ENCODE assay signal across 11 mouse cellular contexts in the genomic region with DNA sequence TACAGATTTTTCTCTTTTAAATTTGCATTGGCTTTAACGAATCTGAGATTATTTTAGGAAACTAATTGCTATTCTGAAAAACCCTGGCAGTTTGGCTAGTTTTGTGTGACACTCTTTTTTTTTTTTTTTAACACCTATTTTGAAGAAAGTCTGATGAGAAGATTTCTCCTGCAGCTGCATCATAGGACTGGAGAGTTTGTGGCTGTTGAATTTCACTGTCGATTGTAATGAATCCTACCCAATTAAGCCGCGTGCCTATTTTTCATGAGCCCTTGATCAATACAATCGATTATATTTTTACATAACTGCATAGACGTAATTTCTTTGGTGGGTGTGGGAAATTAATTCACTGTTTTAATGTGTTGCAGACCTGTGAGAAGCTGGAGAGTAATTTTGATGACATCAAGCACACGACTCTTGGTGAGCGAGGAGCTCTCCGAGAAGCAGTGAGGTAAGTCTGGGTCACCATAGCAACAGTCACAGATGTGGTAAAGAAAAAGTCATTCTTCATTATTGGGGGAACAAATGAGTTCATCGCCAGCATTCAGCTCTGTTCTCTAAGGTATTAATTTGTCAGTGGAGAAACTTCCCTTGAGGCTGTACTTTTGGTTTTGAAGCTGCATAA.
A peak's percentile ranks its signal among the peaks of the same experiment; 100 is the strongest.
DNase-seq lines count a peak whose midpoint lies in the region; ATAC-seq lines count a peak whose summit lies in the region.
"Had no signal": no experiment of that assay in that cellular context is flagged by ENCODE, and none has a peak within 500 bp of the region (broad histone marks: within the 10 kb centered on the region; RNA-seq: fewer than 3 reads in every experiment).

No protein-coding gene starts in this region.

- no peaks in the 10 kb centered on the region for H3K27me3 ChIP-seq in embryonic facial prominence, embryonic 11.5 days (ENCODE audit: control insufficient read depth, insufficient read depth, low read length)
- no peaks in the 10 kb centered on the region for H3K27me3 ChIP-seq in hindbrain, embryonic 15.5 days
- H3K27me3 ChIP-seq in midbrain, embryonic 16.5 days (ENCODE audit: control insufficient read depth, insufficient read depth, low read depth, low read length) = no peaks in the 10 kb centered on the region
- no peaks in the 10 kb centered on the region for H3K27me3 ChIP-seq in heart, embryonic 10.5 days (ENCODE audit: insufficient read depth, poor library complexity, severe bottlenecking)

- H3K4me1 ChIP-seq in embryonic facial prominence, embryonic 11.5 days (ENCODE audit: control insufficient read depth, insufficient read depth, low read length) = no peaks in the 10 kb centered on the region
- H3K4me1 ChIP-seq in hindbrain, embryonic 15.5 days (replicated peaks) = peaks cover 6% of the 10 kb centered on the region
- peaks cover 6% of the 10 kb centered on the region for H3K4me1 ChIP-seq in midbrain, embryonic 16.5 days (ENCODE audit: control insufficient read depth, insufficient read depth, low read length)
- H3K4me1 ChIP-seq in heart, embryonic 10.5 days = no peaks in the 10 kb centered on the region

- no peaks in the 10 kb centered on the region for H3K9me3 ChIP-seq in embryonic facial prominence, embryonic 11.5 days (replicated peaks; ENCODE audit: control insufficient read depth, low read length)
- H3K9me3 ChIP-seq in hindbrain, embryonic 15.5 days = no peaks in the 10 kb centered on the region
- no peaks in the 10 kb centered on the region for H3K9me3 ChIP-seq in midbrain, embryonic 16.5 days (replicated peaks; ENCODE audit: control insufficient read depth, low read length, poor library complexity, severe bottlenecking)
- H3K9me3 ChIP-seq in heart, embryonic 10.5 days = no peaks in the 10 kb centered on the region

- no peak overlapping the region for H3K27ac ChIP-seq in embryonic facial prominence, embryonic 11.5 days (replicated peaks; ENCODE audit: low read depth, low read length)
- peak overlapping the region; percentile 48 for H3K27ac ChIP-seq in hindbrain, embryonic 15.5 days (replicated peaks)
- peak overlapping the region; percentile 32; the same call in 1 of the 2 replicates for H3K27ac ChIP-seq in midbrain, embryonic 16.5 days (ENCODE audit: low read length)
- H3K27ac ChIP-seq in heart, embryonic 10.5 days = no peak overlapping the region

- H3K36me3 ChIP-seq in embryonic facial prominence, embryonic 11.5 days (replicated peaks; ENCODE audit: control insufficient read depth, insufficient read depth, low read depth, low read length) = no peaks in the 10 kb centered on the region
- no peaks in the 10 kb centered on the region for H3K36me3 ChIP-seq in hindbrain, embryonic 15.5 days
- H3K36me3 ChIP-seq in midbrain, embryonic 16.5 days (ENCODE audit: control insufficient read depth, insufficient read depth, low read length) = no peaks in the 10 kb centered on the region
- no peaks in the 10 kb centered on the region for H3K36me3 ChIP-seq in heart, embryonic 10.5 days

- no peak overlapping the region for H3K4me2 ChIP-seq in embryonic facial prominence, embryonic 11.5 days (ENCODE audit: low read depth, low read length)
- peak overlapping the region; percentile 44 for H3K4me2 ChIP-seq in hindbrain, embryonic 15.5 days
- H3K4me2 ChIP-seq in midbrain, embryonic 16.5 days (ENCODE audit: low read length) = peak overlapping the region; percentile 50

- ATAC-seq in embryonic facial prominence, embryonic 11.5 days (replicated peaks; ENCODE audit: insufficient number of reproducible peaks, low FRiP score, low TSS enrichment, low read depth) = no peak
- peak; percentile 79 for ATAC-seq in hindbrain, embryonic 15.5 days (ENCODE audit: low FRiP score, low read depth)
- peak; percentile 89 for ATAC-seq in midbrain, embryonic 16.5 days
- ATAC-seq in inflammation-experienced regulatory T-cells, adult 6 months = no peak
- ATAC-seq: intestine, postnatal 0 days had no signal

- WGBS in embryonic facial prominence, embryonic 11.5 days = 42% methylated on average over 10 of the region's 10 CpGs
- 27% methylated on average over 10 of the region's 10 CpGs for WGBS in hindbrain, embryonic 15.5 days
- 23% methylated on average over 10 of the region's 10 CpGs for WGBS in midbrain, embryonic 16.5 days
- WGBS in heart, embryonic 10.5 days = 75% methylated on average over 10 of the region's 10 CpGs

- no peak overlapping the region for H3K9ac ChIP-seq in embryonic facial prominence, embryonic 11.5 days (replicated peaks; ENCODE audit: low read length)
- no peak overlapping the region for H3K9ac ChIP-seq in hindbrain, embryonic 15.5 days
- 0 out of 2 replicates have a peak overlapping the region, but pooled peaks have one; percentile 35 for H3K9ac ChIP-seq in midbrain, embryonic 16.5 days (ENCODE audit: low read depth, low read length)

- no peak overlapping the region for H3K4me3 ChIP-seq in embryonic facial prominence, embryonic 11.5 days (ENCODE audit: low read depth, low read length)
- peak overlapping the region; percentile 19 for H3K4me3 ChIP-seq in hindbrain, embryonic 15.5 days
- H3K4me3 ChIP-seq in midbrain, embryonic 16.5 days (ENCODE audit: low read depth, low read length) = peak overlapping the region; percentile 19; the same call in 1 of the 2 replicates
- no peak overlapping the region for H3K4me3 ChIP-seq in heart, embryonic 10.5 days

- DNase-seq in brain, adult 2 months (ENCODE audit: low read depth, low spot score) = peak; percentile 69
- DNase-seq in embryonic facial prominence, embryonic 11.5 days (ENCODE audit: low spot score) = peak; percentile 71
- no peak for DNase-seq in heart, embryonic 10.5 days (ENCODE audit: low spot score)
- no peak for DNase-seq in spleen, adult 12 weeks (ENCODE audit: low spot score)
- DNase-seq: adrenal gland, postnatal 14 days; heart, adult 11 months; thymus, postnatal 25 days had no signal

Comparison
In these comparisons a context has a peak if more than half of its experiments do, and no peak if none do; other contexts are left out.
1. DNase-seq: peak in brain, adult 2 months (single experiment) and embryonic facial prominence, embryonic 11.5 days (single experiment); none in heart, embryonic 10.5 days (single experiment) and spleen, adult 12 weeks (single experiment).
2. ATAC-seq: peak in hindbrain, embryonic 15.5 days (single experiment) and midbrain, embryonic 16.5 days (single experiment); none in embryonic facial prominence, embryonic 11.5 days (single experiment) and inflammation-experienced regulatory T-cells, adult 6 months (single experiment).
3. H3K27ac ChIP-seq: peak in hindbrain, embryonic 15.5 days (single experiment) and midbrain, embryonic 16.5 days (single experiment); none in embryonic facial prominence, embryonic 11.5 days (single experiment) and heart, embryonic 10.5 days (single experiment).
4. H3K4me3 ChIP-seq: peak in hindbrain, embryonic 15.5 days (single experiment) and midbrain, embryonic 16.5 days (single experiment); none in embryonic facial prominence, embryonic 11.5 days (single experiment) and heart, embryonic 10.5 days (single experiment).